Mouse (Mus musculus) fibroblast of lung, adult 2 months (primary cell): ENCODE results near the gene Neu3.
A peak's percentile ranks its signal among the peaks of the same experiment; 100 is the strongest.
"Not testable (repeated sequence)": the region's sequence is repeated elsewhere in the genome, so short reads cannot be mapped to it uniquely, and the experiment has no call there.

Experiments
- DNase-seq: peaks from one replicate; pipeline ENCODE4 v3.0.0-alpha.2; 2011; ENCODE audit warnings: low read depth

The Neu3 gene

DNA sequence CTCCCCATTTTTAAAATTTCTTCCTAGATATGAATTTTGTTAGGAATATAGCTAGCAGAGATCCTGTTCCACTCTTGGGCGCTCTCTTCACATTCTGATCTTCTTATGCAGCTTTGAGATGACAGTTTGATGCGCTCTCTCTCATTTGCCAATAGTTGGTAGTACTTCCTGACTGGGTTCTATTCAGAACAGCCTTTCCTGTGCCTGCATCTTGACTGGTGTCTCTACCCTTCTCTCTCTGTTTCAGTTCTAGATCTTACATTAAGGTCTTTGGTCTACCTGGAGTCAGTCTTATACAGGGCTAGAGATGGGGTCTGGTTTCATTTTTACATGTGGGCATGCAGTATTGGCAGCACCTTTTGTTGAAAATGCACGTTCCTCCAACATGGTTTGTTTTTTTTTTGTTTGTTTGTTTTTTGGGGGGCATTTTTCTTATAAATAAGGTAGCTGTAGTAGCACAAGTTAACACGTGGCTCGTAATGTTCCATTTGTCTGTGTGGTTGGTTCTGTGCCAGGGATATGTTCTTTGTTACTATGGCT is 6.2 kb upstream of the Neu3 start:
- no peak for DNase-seq

DNA sequence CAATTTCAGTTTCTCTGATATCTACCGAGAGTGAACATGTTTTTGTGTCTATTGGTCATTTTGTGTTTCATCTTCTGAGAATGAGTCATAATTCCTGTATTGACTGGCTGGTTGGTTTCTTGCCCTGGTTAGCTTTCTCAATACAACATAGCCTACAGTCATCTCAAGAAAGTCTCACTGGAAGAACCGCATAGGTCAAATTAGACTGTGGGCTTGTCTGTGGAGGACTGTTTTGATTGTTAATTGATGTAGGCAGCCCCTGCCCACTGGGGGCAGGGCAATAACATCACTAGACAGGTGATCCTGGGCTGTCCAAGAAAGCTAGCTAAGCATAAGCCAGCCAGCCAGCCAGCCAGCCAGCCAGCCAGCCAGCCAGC is 5.6 kb upstream of the Neu3 start:
- DNase-seq = no peak

DNA sequence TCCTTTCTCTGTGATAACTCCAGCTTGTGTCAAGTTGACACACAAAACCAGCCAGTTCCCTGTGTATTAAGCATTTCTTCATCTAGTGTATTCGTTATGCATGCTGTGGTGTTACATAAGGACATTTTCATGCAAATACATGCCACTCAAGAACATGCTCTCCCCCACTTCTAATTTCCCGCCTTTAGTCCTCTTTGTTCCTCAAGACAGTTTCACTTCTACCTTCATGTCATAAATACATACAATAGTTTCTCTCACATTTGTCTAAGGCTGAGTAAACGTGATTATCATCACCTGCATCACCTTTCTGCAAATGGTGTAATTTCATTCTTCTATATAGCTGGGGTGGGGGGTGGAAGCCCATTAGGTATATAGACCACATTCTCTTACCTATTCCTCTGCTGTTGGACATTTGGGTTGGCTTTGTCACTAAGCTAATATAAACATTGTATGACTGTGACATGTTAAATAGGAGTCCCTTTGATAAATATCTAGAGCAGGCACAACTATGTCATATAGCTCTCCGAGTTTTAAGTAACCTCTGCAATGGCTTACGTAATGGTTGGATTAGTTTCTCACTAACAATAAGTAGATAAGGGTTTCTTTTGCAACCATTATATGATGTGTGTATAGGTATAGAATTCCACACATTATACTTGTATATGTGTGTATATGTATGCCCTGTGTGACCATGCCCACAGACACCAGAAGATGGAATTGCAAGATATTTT is 5.1 kb upstream of the Neu3 start:
- DNase-seq = no peak

DNA sequence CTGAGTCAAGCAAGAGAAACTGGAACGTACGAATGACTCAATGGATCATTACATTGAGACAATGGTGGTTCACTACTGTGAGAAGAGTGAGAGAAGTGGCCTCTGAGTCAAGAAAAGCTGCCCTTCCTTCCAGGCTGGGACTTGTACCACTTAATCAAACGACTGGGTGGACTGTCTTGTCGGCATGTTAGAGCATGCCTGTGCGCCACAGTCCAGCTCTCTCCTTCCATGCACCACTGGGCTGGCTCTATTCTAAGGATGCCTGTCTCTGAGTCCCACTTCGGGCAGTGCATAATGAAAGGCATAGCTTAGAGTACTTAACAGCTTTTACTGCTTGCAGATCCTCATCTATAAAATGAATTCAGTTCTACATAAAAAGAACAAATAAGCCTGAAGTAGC is 2.1 kb downstream of the Neu3 start:
- no peak for DNase-seq

DNA sequence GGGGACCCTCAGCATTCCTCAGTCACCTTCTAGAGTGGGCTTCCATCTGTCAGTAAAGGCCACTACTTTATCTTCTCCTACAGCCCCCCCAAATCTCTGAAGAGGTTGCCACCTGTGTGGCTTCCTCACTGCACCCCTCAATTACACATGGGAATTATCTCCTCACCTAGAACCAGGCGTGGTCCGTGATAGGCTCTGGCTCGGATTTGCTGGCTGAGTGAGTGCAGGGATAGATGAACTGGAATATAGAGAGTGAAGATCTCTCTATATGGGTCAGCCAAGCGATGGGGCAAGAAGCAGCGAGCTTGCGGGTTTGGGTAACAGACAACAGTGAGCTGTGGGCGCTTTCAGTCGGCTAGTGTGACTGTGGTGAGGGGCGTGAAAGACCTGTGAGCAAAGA is 2.7 kb downstream of the Neu3 start:
- no peak for DNase-seq

DNA sequence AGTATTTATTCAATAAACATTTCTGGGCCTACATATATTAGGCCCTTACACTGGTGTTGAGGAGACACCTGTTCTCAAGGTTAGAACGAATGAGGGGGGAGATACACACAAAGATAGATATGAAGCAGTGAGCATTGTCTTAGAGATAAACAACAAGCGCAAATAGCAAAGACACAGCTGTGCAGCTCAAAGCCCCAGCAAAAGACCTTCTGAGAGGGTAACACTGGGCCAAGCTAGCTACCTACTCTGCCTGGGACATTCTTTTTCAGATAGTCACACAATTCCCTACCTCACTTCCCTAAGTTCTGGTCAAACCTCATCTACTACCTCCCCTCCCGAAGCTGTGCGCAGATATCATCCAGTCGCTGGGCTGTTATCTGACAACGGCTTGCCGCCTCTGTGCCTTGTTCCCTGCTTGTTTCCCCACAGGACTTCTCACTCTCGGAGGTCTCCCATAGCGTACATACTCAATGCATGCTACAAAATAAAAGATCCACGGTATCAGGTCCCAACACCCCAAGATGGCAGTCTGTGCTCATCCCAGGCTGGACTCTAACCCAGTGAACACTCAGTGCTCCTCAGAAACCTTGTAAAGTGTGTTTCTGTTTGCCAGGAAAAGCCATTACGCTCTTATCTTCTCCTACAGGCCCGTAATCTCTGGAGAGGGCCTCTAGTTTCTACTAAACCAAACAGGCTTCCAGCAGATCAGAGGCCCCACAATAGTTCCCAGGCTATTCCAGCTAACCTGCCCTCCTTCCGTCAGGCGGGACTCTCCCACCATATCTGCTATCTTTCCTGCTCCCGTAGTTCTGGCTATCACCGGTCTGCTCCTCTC is 3.4 kb downstream of the Neu3 start:
- no peak for DNase-seq

DNA sequence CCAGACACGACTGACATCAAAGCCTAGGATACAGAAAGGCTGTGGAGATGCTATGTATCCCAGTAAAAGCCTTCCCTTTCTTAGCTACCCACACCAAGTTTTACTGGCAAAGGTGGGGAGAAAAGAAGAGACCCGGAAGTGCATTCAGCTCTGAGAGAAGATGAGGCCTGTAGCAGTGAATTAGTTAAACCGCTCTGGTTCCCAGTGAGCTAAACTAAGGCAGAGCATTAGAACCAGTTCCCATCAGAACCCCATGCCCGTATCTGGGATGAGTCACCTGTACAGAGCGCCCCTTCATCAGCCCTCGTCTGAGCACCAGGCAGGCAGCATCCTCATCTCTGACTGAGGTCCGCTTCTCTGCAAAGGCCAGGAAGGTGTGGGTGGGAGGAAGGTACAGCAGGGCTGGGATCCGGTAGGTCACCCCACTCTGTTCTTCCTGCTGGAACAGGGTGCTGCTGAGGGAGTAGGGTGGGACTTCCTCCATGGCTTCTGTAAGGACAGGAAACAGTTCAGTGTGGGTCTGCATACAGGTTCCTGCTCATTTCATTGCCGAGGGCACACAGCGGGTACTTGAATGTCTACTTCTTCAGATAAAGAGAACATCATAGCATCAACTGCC is 5.1 kb downstream of the Neu3 start:
- no peak for DNase-seq

DNA sequence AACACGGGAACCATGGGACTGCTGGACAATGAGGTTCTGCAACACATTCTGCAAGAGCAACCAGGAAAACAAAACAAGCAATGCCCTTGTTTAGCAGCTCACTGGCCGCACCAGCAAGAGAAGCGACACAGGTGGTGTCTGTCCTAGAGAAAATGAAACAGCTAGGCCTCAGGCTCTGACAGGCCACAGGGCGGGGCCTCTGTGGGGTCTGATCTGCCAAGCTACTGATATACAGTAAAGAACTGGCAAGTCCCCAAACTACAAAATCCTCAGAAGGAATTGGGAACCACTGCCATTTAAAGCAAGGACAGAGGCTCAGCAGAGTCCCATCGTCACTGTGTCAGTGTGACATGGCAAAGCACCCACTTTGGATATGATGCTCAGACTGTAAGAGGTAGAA is 5.8 kb downstream of the Neu3 start:
- no peak for DNase-seq

DNA sequence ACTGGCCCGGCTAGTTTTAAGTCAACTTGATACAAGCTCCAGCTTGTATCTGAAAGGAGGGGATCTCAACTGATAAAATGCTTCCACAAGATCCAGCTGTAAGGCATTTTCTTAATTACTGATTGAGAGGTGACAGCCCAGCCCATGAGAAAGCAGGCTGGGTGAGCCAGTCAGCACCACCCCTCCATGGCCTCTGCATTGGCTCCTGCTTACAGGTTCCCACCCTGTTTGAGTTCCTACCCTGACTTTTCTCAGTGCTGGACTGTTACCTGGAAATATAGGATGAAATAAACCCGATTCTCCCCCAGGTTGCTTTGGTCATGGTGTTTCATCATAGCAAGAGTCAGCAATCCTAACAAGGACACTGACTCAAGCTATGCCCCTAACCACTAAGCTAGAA is 6.3 kb downstream of the Neu3 start:
- DNase-seq = no peak

DNA sequence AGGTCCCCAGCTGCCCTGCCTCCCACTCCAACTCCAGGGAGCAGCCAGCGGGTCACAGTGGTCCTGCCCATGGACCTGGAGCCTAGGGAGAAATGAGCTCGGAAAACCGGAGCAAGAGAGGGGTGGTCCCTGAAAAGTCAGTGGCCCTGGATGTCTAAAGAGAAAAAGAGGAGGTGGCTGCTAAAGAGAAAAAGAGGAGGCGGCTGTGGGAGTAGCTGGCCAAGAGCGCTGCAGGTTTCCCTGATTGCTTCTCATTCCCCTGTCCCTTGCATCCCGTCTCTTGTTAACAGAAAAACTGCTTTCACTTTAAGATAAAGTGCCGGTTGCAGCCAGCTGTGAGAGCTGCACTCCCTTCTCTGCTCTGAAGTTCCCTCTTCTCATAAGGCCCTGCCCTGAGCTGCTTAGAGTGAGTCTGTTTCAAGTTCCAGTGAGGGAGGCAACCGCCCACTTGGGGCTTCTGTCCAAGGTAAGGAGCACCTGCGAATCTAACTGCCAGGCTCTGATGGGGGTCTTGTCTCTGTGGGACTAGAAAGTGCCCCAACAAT is 10.0 kb downstream of the Neu3 start:
- DNase-seq = not testable (repeated sequence)

DNA sequence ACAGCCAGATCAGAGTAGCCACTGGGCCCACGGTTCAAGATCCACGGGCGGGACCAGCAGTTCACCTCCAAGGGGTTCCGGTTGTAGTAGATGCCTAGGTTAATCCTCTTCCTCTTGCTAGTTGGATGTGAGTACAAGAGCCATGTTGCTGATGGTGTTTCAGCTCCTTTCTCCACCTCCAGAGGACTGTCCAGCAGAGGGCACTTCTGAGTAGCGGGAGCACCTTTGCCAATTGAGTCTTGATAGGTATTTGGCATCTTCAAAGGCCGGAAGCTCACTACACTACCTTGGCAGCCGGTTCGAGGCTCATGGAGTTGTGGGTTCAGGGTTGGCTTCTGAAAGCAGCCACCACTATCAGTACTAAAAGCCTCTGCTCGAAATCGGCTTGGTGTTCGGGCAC is 14.8 kb downstream of the Neu3 start:
- DNase-seq = peak; percentile 2

DNA sequence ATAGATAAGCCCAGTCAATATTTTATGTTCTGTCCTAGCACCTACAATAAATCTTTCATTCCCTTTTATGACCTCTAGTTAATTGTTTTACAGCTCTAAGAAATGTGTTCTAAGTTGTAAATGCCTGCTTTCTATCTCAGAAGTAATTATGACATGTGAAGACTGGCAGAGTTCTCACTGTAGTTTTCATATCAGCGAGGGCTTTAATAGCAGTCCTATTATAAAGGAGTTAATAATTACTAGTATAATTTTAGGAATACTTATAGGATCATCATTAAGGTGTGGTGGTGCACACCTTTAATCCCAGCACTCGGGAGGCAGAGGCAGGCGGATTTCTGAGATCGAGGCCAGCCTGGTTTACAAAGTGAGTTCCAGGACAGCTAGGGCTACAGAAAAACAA is 16.6 kb downstream of the Neu3 start:
- DNase-seq = no peak

DNA sequence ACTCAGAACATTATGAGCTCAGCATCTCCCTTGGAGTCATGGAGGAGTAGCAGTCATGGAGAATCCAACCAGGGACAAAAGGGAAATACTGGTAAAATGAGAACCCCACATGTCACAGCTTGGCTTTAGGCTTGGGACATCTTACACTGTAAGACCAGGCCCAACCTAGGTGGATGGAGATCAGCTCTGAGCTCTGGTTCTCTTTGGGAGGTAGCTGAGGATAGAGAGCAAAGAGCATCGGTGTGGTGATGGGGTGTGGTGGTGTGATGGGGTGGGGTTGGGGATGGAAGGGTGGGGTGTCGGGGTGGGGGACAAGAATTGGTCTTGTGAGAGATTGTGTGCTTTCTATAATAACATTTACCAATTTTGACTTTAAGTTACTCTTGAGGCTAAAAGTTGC is 17.4 kb downstream of the Neu3 start:
- DNase-seq = no peak

DNA sequence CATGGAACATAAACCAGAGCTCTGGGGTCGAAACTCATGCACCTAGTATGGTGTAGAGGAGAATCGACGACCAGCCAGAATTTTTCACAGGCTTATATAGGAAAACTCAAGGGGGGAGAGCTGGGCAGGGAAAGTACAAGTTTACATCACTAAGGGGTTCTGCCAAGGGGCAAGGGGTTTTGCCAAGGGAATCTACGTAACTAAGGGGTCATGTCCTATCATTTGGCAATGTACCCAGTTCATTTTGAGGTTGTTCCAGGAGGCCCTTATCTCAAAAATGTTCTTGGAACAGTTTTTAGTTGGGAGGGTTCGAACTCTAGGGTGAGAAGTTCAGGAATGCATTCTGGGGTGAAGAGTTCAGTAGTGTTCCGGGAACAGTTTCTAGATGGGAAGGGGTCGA is 21.2 kb downstream of the Neu3 start:
- DNase-seq = not testable (repeated sequence)

DNA sequence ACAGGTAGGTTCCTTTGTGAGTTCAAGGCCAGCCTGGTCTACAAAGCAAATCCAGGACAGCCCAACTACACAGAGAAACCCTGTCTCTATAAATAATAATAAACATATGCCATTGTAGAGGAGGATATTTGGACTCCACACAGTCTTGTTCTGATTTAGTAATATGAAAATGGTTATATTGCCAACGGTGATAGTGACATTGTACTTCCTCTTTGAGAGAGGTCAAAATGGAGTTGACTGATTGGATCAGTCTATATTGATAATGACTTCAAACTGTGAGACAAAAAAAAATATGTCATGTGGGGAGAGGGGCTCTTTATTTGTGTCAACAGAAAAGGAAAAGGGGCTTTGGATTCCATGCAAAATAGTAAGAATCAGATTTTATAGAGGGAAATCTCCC is 22.9 kb downstream of the Neu3 start:
- DNase-seq = no peak

DNA sequence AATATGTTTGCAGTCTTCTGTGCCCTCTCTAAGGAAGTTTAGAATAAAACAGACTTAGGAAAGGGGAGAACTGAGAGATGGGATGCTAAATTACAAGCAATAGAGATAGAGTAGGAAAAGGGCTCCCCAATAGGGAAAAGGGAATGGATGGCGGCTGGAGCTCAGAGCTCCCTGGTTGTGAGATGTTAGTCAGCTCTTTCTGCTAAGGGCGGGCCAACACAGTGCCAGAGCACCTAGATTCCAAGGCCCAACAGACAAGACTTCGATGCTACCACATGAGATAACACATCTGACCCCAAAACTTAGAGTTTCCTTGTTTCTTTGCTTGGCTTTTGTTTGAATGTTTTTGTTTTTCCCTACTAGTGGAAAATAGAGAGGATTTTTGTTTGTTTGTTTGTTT is 24.2 kb downstream of the Neu3 start:
- not testable (repeated sequence) for DNase-seq

DNA sequence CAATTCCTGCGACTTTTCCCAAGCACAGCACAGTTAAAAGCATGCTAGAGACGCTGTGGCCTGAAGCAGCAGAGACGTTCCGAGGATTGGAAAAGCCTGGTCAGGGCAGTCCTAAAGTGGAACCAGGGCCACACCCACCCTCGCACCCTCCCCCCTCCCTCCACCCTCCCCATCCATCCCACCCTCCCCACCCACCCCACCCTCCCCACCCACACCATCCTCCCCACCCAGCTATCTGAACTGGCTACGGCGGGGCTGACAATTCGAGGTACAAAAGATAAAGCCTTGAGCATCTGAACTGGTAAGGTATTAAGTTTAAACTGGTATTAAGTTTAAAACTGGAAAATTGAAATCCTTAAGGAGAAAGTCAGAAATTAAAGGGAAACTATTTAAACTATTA is 24.7 kb downstream of the Neu3 start:
- no peak for DNase-seq

DNA sequence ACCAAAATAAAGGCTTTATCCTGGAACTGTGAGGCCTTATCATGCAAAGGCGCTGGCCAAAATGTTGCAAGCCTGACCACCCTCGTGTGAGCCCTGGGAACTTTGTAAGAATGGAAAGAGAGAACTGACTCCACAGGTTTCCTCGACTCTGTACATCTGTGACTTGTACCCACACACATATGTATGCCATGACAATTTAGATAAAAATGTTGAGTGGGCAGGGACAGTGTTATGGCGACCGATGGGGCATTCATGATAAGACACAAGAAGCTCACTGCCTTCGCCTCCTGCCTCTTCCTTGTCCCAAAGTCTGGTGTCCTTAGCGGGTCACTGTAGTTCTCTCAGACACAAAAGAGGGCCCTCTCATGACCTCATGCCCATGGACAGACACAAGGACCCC is 29.1 kb downstream of the Neu3 start:
- DNase-seq = no peak

DNA sequence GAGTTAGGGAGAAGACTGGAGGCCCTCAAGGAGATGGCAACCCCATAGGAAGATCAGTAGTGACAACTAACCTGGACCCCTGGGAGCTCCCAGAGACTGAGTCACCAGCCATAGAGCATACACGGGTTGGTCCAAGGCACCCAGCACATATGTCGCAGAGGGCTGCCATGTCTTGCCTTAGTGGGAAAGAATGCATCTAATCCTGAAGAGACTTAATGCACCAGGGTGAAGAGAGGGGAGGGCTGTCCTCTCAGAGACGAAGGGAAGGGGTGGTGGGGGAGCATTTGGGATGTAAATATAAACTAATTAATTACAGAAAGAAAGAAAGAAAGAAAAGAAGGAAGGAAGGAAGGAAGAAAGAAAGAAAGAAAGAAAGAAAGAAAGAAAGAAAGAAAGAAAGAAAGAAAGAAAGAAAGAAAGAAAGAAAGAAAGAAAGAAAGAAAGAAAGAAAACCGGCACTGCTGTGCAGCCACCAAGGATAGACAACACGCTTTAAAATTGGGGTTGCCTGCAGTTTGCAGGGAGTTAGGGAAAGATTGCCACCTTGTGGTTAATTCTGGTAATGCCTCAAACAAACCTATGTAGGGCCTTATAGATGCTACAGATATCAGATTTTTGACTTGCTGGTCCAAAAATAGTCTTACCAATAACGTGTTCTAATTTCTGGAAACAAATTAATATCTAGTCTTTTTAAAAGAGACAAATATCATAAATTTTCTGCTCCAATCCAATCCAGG is 30.1 kb downstream of the Neu3 start:
- DNase-seq = peak; percentile 39

DNA sequence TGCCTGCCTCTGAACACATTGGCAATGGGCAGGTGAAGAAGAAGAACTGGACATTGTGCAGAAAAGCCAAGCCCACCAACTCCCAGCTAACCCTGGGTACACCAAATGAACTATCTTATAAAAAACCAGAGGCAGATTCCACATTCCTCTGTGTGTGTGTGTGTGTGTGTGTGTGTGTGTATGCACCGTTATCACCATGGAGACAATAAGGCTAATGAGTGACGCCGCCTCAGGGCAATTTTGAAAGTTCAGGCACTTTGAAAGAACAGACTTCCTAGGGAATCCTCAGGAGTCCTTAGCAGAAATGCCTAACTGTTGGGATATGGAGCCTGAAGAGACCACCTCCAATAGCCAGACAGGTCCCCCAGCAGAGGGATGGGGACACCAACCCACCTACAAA is 31.0 kb downstream of the Neu3 start:
- no peak for DNase-seq

DNA sequence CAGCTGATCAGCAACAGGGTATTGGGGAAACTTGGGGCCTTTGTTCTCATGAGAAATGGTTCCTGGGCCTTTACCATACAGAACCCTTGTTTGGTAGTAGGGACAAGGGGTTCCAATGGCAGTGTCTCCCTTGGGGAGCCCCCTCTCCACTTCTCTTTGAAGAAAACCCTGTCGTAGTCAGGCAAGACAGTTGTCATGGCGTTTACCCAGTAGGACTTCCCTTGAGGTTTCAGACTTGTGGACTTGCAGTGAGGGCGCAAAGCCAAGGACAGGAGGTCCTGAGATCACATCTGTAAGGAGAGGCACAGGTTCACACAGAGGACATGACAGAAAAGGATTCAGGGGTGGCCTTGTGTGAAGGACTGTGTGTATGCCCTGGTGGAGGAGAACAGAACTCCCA is 31.7 kb downstream of the Neu3 start:
- no peak for DNase-seq
